Mouse (Mus musculus) kidney, adult 2 months (tissue): ENCODE data around the gene Mllt6. TPM values are rescaled to one million over a fixed set of nuclear protein-coding genes. Genes with fewer than 3 reads are reported as not detected.

Experiments used
- DNase-seq: peaks from one replicate; pipeline ENCODE4 v3.0.0; 2021
- H3K27ac ChIP-seq: fragments of 200-500 bp; 2 replicates; pipeline ENCODE4 v1.5.1; 2012; ENCODE audit warnings: low read depth, low read length, control low read depth, inconsistent platforms; ENCODE audit not compliant: insufficient read depth
- H3K27me3 ChIP-seq: fragments of 200-500 bp; replicated peaks from 2 replicates; pipeline ENCODE4 v1.6.1; 2012; ENCODE audit warnings: mild to moderate bottlenecking, moderate library complexity, low read length, inconsistent platforms; ENCODE audit not compliant: control insufficient read depth, insufficient read depth
- H3K36me3 ChIP-seq: fragments of 200-500 bp; 2 replicates; pipeline ENCODE4 v1.6.1; 2012; ENCODE audit warnings: mild to moderate bottlenecking, moderate library complexity, low read length, inconsistent platforms; ENCODE audit not compliant: control insufficient read depth, insufficient read depth
- H3K4me1 ChIP-seq: fragments of 200-500 bp; 2 replicates; pipeline ENCODE4 v1.6.1; 2011; ENCODE audit warnings: low read length; ENCODE audit not compliant: control insufficient read depth, insufficient read depth
- H3K4me3 ChIP-seq: fragments of 200-500 bp; 2 replicates; pipeline ENCODE4 v1.5.1; 2011; ENCODE audit warnings: mild to moderate bottlenecking, low read depth, low read length, control low read depth; ENCODE audit not compliant: insufficient read depth
- CTCF ChIP-seq: fragments of 200-500 bp; conservative IDR thresholded peaks from 2 replicates; pipeline ENCODE4 v1.5.1; 2011; ENCODE audit warnings: low read depth, mild to moderate bottlenecking, control low read depth, low read length, moderate library complexity, mixed read lengths; ENCODE audit not compliant: insufficient read depth, insufficient read length
- POLR2A ChIP-seq: fragments of 200-500 bp; IDR thresholded peaks from one replicate; pipeline ENCODE4 v1.6.1; 2011; ENCODE audit warnings: low read depth, low read length, control low read depth
- WGBS: fragments of 180-500 bp; shearing (Covaris S2); methylation state at CpG from one replicate; pipeline ENCODE4 v1.1.7; 2018; 5-methylcytosine and 5-hydroxymethylcytosine counted together
- polyA plus RNA-seq: library from polyadenylated mRNA; depleted of rRNA; stranded (reverse); fragments of >200 nt; gene quantifications from 2 replicates; pipeline ENCODE4 v1.2.3, GENCODE M21; 2012

Gene Mllt6
- polyA plus RNA-seq, 1 experiment, result 36.6 TPM

GRCm38 (mm10) chr11:97713896-97714295, 50.7 kb downstream of the Mllt6 start:
- H3K36me3 ChIP-seq, result no peaks in the 10 kb centered on the region
- no peak overlapping the region for H3K27ac ChIP-seq
- H3K4me3 ChIP-seq, result no peak overlapping the region
- TF ChIP-seq CTCF, result no peak
- no peak for TF ChIP-seq POLR2A
- WGBS, result 91% methylated on average over 8 of the region's 8 CpGs
- H3K4me1 ChIP-seq, result no peaks in the 10 kb centered on the region
- DNase-seq, result no peak
- no peaks in the 10 kb centered on the region for H3K27me3 ChIP-seq

- 98% methylated on average over 3 of the region's 3 CpGs for whole genome bisulfite sequencing
- Histone ChIP-seq H3K4me3 (no peak overlapping the region), H3K27ac (no peak overlapping the region), H3K27me3 (no peaks in the 10 kb centered on the region), H3K4me1 (no peaks in the 10 kb centered on the region), H3K36me3 (no peaks in the 10 kb centered on the region)
- no peak for TF ChIP-seq POLR2A
- TF ChIP-seq CTCF, result 0 out of 2 replicates have a peak, but pooled peaks have one; percentile 15
- DNase-seq, result no peak
Measured at GRCm38 (mm10) chr11:97714356-97714755, 51.1 kb downstream of the Mllt6 start.

- H3K27me3 ChIP-seq, result no peaks in the 10 kb centered on the region
- H3K4me3 ChIP-seq, result no peak overlapping the region
- no peak for DNase-seq
- no peaks in the 10 kb centered on the region for H3K36me3 ChIP-seq
- TF ChIP-seq CTCF (no peak), POLR2A (no peak)
- no peaks in the 10 kb centered on the region for H3K4me1 ChIP-seq
- 81% methylated on average over 14 of the region's 14 CpGs for WGBS
- no peak overlapping the region for H3K27ac ChIP-seq
Measured at GRCm38 (mm10) chr11:97714784-97715760, 51.9 kb downstream of the Mllt6 start.

- Histone ChIP-seq H3K27me3 (no peaks in the 10 kb centered on the region), H3K27ac (no peak overlapping the region), H3K36me3 (no peaks in the 10 kb centered on the region), H3K4me1 (no peaks in the 10 kb centered on the region), H3K4me3 (no peak overlapping the region)
- DNase-seq, result no peak
- WGBS, result 85% methylated on average over 8 of the region's 8 CpGs
- TF ChIP-seq POLR2A (no peak), CTCF (no peak)
Measured at GRCm38 (mm10) chr11:97716021-97716420, 52.8 kb downstream of the Mllt6 start.

GRCm38 (mm10) chr11:97717369-97718280, 54.4 kb downstream of the Mllt6 start:
- Histone ChIP-seq H3K27me3 (no peaks in the 10 kb centered on the region), H3K4me3 (no peak overlapping the region), H3K36me3 (no peaks in the 10 kb centered on the region), H3K27ac (no peak overlapping the region), H3K4me1 (no peaks in the 10 kb centered on the region)
- 77% methylated on average over 26 of the region's 26 CpGs for WGBS
- DNase-seq, result no peak
- TF ChIP-seq POLR2A, result no peak
- TF ChIP-seq CTCF, result no peak

GRCm38 (mm10) chr11:97718281-97718860, 55.2 kb downstream of the Mllt6 start:
- TF ChIP-seq CTCF (no peak), POLR2A (no peak)
- H3K36me3 ChIP-seq, result no peaks in the 10 kb centered on the region

More at GRCm38 (mm10) chr11:97718281-97718860, 55.2 kb downstream of the Mllt6 start:
- WGBS, result 66% methylated on average over 15 of the region's 15 CpGs
- no peak overlapping the region for H3K4me3 ChIP-seq
- H3K27ac ChIP-seq, result no peak overlapping the region
- no peak for DNase-seq
- H3K27me3 ChIP-seq, result no peaks in the 10 kb centered on the region
- H3K4me1 ChIP-seq, result no peaks in the 10 kb centered on the region
